23 mouse cellular contexts compared by ENCODE assay signal in the genomic region with DNA sequence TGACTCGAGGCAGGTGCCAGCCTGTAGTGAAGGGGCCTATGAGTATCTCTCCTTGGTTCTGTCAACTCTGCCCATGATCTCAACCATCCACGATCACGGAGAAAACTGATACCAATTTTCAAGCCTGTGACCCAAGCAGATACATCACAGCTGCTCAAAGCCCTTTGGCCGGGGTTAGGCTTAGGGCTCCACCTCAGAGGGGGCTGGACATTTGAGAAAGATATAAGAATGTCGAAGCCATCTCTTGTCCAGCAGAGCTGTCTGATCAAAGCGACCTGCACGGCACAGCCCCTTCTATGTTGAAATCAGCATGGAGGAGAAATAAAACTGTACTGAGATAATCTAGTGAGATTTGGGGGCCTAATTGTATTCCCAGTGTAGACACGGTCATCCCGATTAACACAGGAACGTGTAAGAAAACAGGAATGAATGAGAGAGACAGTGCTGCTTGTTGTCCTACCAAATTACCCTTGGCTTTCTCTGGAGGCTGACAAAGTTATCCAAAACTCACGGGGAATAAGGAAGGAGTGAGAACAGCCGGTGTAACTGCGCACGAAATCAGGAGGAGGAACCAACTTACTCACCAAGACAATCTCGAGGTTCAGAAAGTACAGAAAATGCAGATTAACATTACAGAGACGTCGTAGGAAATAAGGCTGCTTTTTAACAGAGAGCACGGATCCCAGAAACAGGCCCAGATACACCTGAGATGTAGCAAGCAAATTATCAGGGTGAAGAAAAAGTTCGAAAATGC.
DNase-seq lines count a peak whose midpoint lies in the region; ATAC-seq and TF ChIP-seq lines count a peak whose summit lies in the region.
"Had no signal": no experiment of that assay in that cellular context is flagged by ENCODE, and none has a peak within 500 bp of the region (broad histone marks: within the 10 kb centered on the region; RNA-seq: fewer than 3 reads in every experiment).

No protein-coding gene starts in this region.

- no peaks in the 10 kb centered on the region for H3K79me2 ChIP-seq in CH12.LX (replicated peaks; ENCODE audit: control insufficient read depth, extremely low read depth, insufficient read depth, poor library complexity, severe bottlenecking)

- no peak for TF ChIP-seq POLR2A in thymus, adult 2 months (IDR thresholded peaks at IDR 0.05; ENCODE audit: control insufficient read depth, extremely low read depth, insufficient read depth, low read length, poor library complexity)
- peak; percentile 86 for TF ChIP-seq POLR2A in CH12.LX (IDR thresholded peaks at IDR 0.05; ENCODE audit: low read depth, low read length)

- H3K27ac ChIP-seq in lung, postnatal 0 days (ENCODE audit: low read length): 0 out of 2 replicates have a peak overlapping the region, but pooled peaks have one; percentile 38
- peak overlapping the region; percentile 78 for H3K27ac ChIP-seq in thymus, adult 2 months (ENCODE audit: control insufficient read depth, insufficient read depth, low read length)
- peak overlapping the region; percentile 79 for H3K27ac ChIP-seq in CH12.LX (ENCODE audit: insufficient read depth, low read depth)
- no peak overlapping the region for H3K27ac ChIP-seq in intestine, embryonic 15.5 days
- H3K27ac ChIP-seq: forebrain, embryonic 10.5 days; forebrain, embryonic 13.5 days; heart, embryonic 13.5 days; hindbrain, embryonic 15.5 days had no signal

- H3K4me2 ChIP-seq in lung, postnatal 0 days (replicated peaks; ENCODE audit: low read depth, low read length): no peak overlapping the region
- peak overlapping the region; percentile 97 for H3K4me2 ChIP-seq in CH12.LX (ENCODE audit: insufficient read depth, low read depth, poor library complexity, severe bottlenecking)
- H3K4me2 ChIP-seq in intestine, embryonic 15.5 days (replicated peaks): no peak overlapping the region
- H3K4me2 ChIP-seq: forebrain, embryonic 13.5 days; heart, embryonic 13.5 days had no signal

- no peak overlapping the region for H3K9ac ChIP-seq in lung, postnatal 0 days (replicated peaks; ENCODE audit: low read depth)
- peak overlapping the region; percentile 71 for H3K9ac ChIP-seq in CH12.LX (ENCODE audit: insufficient read depth, low read depth)
- H3K9ac ChIP-seq in intestine, embryonic 15.5 days: no peak overlapping the region
- H3K9ac ChIP-seq: forebrain, embryonic 13.5 days; heart, embryonic 13.5 days; hindbrain, embryonic 15.5 days had no signal

- no peak for TF ChIP-seq CTCF in lung, postnatal 0 days (IDR thresholded peaks at IDR 0.05)
- no peak for TF ChIP-seq CTCF in thymus, adult 2 months (IDR thresholded peaks at IDR 0.05; ENCODE audit: borderline replicate concordance, control insufficient read depth, extremely low read depth, insufficient read depth, low read length, poor library complexity)
- no peak for TF ChIP-seq CTCF in CH12.LX (conservative IDR thresholded peaks at IDR 0.05 in 1 of 2, IDR thresholded peaks at IDR 0.05 in 1 of 2; ENCODE audit: low read depth in 2 of 2, low read length in 2 of 2)

- H3K4me1 ChIP-seq in lung, postnatal 0 days (ENCODE audit: insufficient read depth, low read depth, low read length): 0 out of 2 replicates have a peak, but pooled peaks cover 5% of the 10 kb centered on the region
- peaks cover 47% of the 10 kb centered on the region for H3K4me1 ChIP-seq in thymus, adult 2 months (replicated peaks; ENCODE audit: control insufficient read depth, insufficient read depth, low read length)
- H3K4me1 ChIP-seq in CH12.LX (ENCODE audit: control insufficient read depth in 1 of 2, insufficient read depth in 2 of 2): peaks cover 10 to 82% of the 10 kb centered on the region in 2 experiments
- H3K4me1 ChIP-seq in intestine, embryonic 15.5 days (replicated peaks): no peaks in the 10 kb centered on the region
- H3K4me1 ChIP-seq: forebrain, embryonic 10.5 days; forebrain, embryonic 13.5 days; heart, embryonic 13.5 days; hindbrain, embryonic 15.5 days had no signal

- ATAC-seq in lung, postnatal 0 days: no peak
- ATAC-seq in intestine, embryonic 15.5 days: no peak
- ATAC-seq: forebrain, embryonic 13.5 days; forebrain, embryonic 16.5 days; Patski had no signal

- DNase-seq in lung, postnatal 0 days (ENCODE audit: low spot score): no peak
- no peak for DNase-seq in lung, postnatal 14 days
- no peak for DNase-seq in thymus, adult 2 months
- no peak for DNase-seq in thymus, postnatal 36 days
- DNase-seq in CH12.LX (ENCODE audit: extremely low read depth): no peak
- peak; percentile 22 for DNase-seq in induced T-regulatory cell, adult 2 months (ENCODE audit: low read depth)
- DNase-seq in gastrocnemius, postnatal 25 days: no peak
- DNase-seq: adrenal gland, postnatal 10 days; adrenal gland, postnatal 36 days; cerebellum, adult 18-20 months; cerebellum, adult 9-10 months; cerebellum, postnatal 14 days; gastrocnemius, postnatal 10 days; heart, adult 18-20 months; heart, postnatal 14 days; heart, postnatal 4 days had no signal

- 84% methylated on average over 19 of the region's 19 CpGs for WGBS in lung, postnatal 0 days
- WGBS in thymus, adult 2 months: 89% methylated on average over 19 of the region's 19 CpGs
- 88% methylated on average over 19 of the region's 19 CpGs for WGBS in intestine, embryonic 15.5 days

- H3K9me3 ChIP-seq in lung, postnatal 0 days (ENCODE audit: low read length): no peaks in the 10 kb centered on the region
- no peaks in the 10 kb centered on the region for H3K9me3 ChIP-seq in CH12.LX (replicated peaks; ENCODE audit: low read length)
- no peaks in the 10 kb centered on the region for H3K9me3 ChIP-seq in intestine, embryonic 15.5 days
- H3K9me3 ChIP-seq: forebrain, embryonic 10.5 days; forebrain, embryonic 13.5 days; heart, embryonic 13.5 days; hindbrain, embryonic 15.5 days had no signal

- TF ChIP-seq RAD21 in CH12.LX (IDR thresholded peaks at IDR 0.05; ENCODE audit: low read depth, low read length): no peak

- no peaks in the 10 kb centered on the region for H3K36me3 ChIP-seq in lung, postnatal 0 days (ENCODE audit: insufficient read depth, low read length)
- H3K36me3 ChIP-seq in thymus, adult 2 months (ENCODE audit: control insufficient read depth, insufficient read depth, low read length): no peaks in the 10 kb centered on the region
- no peaks in the 10 kb centered on the region for H3K36me3 ChIP-seq in CH12.LX (replicated peaks in 1 of 2; ENCODE audit: control insufficient read depth in 1 of 2, insufficient read depth in 1 of 2, low read length in 1 of 2)
- H3K36me3 ChIP-seq in intestine, embryonic 15.5 days: no peaks in the 10 kb centered on the region
- H3K36me3 ChIP-seq: forebrain, embryonic 10.5 days; heart, embryonic 13.5 days; hindbrain, embryonic 15.5 days had no signal

- no peaks in the 10 kb centered on the region for H3K27me3 ChIP-seq in lung, postnatal 0 days (replicated peaks; ENCODE audit: insufficient read depth, low read length)
- no peaks in the 10 kb centered on the region for H3K27me3 ChIP-seq in thymus, adult 2 months (ENCODE audit: control insufficient read depth, insufficient read depth, low read length)
- H3K27me3 ChIP-seq in CH12.LX (replicated peaks): no peaks in the 10 kb centered on the region
- no peaks in the 10 kb centered on the region for H3K27me3 ChIP-seq in intestine, embryonic 15.5 days (replicated peaks)
- H3K27me3 ChIP-seq: forebrain, embryonic 13.5 days; heart, embryonic 13.5 days; hindbrain, embryonic 15.5 days; Patski had no signal

- TF ChIP-seq EP300 in lung, postnatal 0 days (IDR thresholded peaks at IDR 0.05): no peak
- TF ChIP-seq EP300 in CH12.LX (IDR thresholded peaks at IDR 0.05; ENCODE audit: low read length): peak; percentile 27; the same call in 1 of the 2 replicates

- H3K4me3 ChIP-seq in lung, postnatal 0 days (ENCODE audit: low read depth, low read length): no peak overlapping the region
- no peak overlapping the region for H3K4me3 ChIP-seq in thymus, adult 2 months (ENCODE audit: control insufficient read depth, insufficient read depth, low read length)
- peak overlapping the region; percentile 33 to 55 (median 42) for H3K4me3 ChIP-seq in CH12.LX (replicated peaks in 1 of 3; ENCODE audit: low read depth in 2 of 3, low read length in 2 of 3, poor library complexity in 1 of 3)
- H3K4me3 ChIP-seq in intestine, embryonic 15.5 days (replicated peaks): no peak overlapping the region
- H3K4me3 ChIP-seq: forebrain, embryonic 10.5 days; forebrain, embryonic 13.5 days; heart, embryonic 13.5 days; hindbrain, embryonic 15.5 days had no signal

- dilution Hi-C loops in CH12.LX (cut with MboI; ENCODE audit: extremely low pct_ligation_motif_present, extremely low pct_unique_long_range_greater_than_20kb, low sequenced_read_pairs): no loop called here

- in situ Hi-C loops in CH12.LX (cut with MboI; ENCODE audit: low pct_ligation_motif_present, low pct_unique_long_range_greater_than_20kb, low sequenced_read_pairs): loop anchor here (10.0 to 25.0 kb wide), 3 partner anchors 75 to 378 kb away; a partner anchor contains a TSS

TF ChIP-seq in CH12.LX, 34 proteins besides CTCF, POLR2A, EP300 and RAD21:
- no peak for TF ChIP-seq PAX5 (IDR thresholded peaks at IDR 0.05; ENCODE audit: low read length)
- peak; percentile 86 for TF ChIP-seq CHD1 (IDR thresholded peaks at IDR 0.05; ENCODE audit: low read depth, low read length)
- peak; percentile 59; the same call in 1 of the 2 replicates for TF ChIP-seq IRF4 (IDR thresholded peaks at IDR 0.05; ENCODE audit: low read depth, low read length)
- peak; percentile 48; the same call in 1 of the 2 replicates for TF ChIP-seq MAZ (IDR thresholded peaks at IDR 0.05; ENCODE audit: low read depth, low read length)
- peak; percentile 28; the same call in 1 of the 2 replicates for TF ChIP-seq MAX (IDR thresholded peaks at IDR 0.05; ENCODE audit: low read length)
- peak; percentile 89 for TF ChIP-seq NELFE (IDR thresholded peaks at IDR 0.05; ENCODE audit: low read depth, low read length)
- peak; percentile 27; the same call in 1 of the 2 replicates for TF ChIP-seq POLR2AphosphoS2 (IDR thresholded peaks at IDR 0.05; ENCODE audit: low read depth, low read length)
- TF ChIP-seq TCF12 (IDR thresholded peaks at IDR 0.05; ENCODE audit: low read depth, low read length): peak; percentile 62
- TF ChIP-seq SIN3A (IDR thresholded peaks at IDR 0.05; ENCODE audit: low read length): peak; percentile 55
- TF ChIP-seq KAT2A (IDR thresholded peaks at IDR 0.05; ENCODE audit: insufficient replicate concordance, low read length): no peak
- peak; percentile 7; the same call in 1 of the 2 replicates for TF ChIP-seq HCFC1 (IDR thresholded peaks at IDR 0.05; ENCODE audit: low read depth, low read length)
- TF ChIP-seq MYC (IDR thresholded peaks at IDR 0.05; ENCODE audit: low read depth, low read length): no peak
- no peak for TF ChIP-seq ZC3H11A (IDR thresholded peaks at IDR 0.05; ENCODE audit: low read depth, low read length)
- TF ChIP-seq TBP (conservative IDR thresholded peaks at IDR 0.05; ENCODE audit: low read depth, low read length): peak; percentile 93
- TF ChIP-seq ZNF384 (IDR thresholded peaks at IDR 0.05; ENCODE audit: low read depth, low read length): 0 out of 2 replicates have a peak, but pooled peaks have one; percentile 6
- TF ChIP-seq ZMIZ1 (IDR thresholded peaks at IDR 0.05; ENCODE audit: low read depth, low read length): peak; percentile 92

Comparison
In these comparisons a context has a peak if more than half of its experiments do, and no peak if none do; other contexts are left out.
1. H3K4me3 ChIP-seq: peak in CH12.LX (3 of 3); none in lung, postnatal 0 days (single experiment), thymus, adult 2 months (single experiment) and intestine, embryonic 15.5 days (single experiment).